Mouse (Mus musculus): ENCODE data around the gene Gm20695.

- TF ChIP-seq CTCF (IDR thresholded peaks at IDR 0.05; ENCODE audit: borderline replicate concordance, control insufficient read depth, extremely low read depth, insufficient read depth, low read length, poor library complexity) (no peak), POLR2A (IDR thresholded peaks at IDR 0.05; ENCODE audit: control insufficient read depth, extremely low read depth, insufficient read depth, low read length, poor library complexity) (no peak)
These were observed 9.3 kb downstream of the Gm20695 start for GRCm38 (mm10) chr16:3893739-3894138.

Data from thymus, adult 2 months (tissue).